Mouse (Mus musculus) right cerebral cortex, postnatal 4 days (tissue): ENCODE results near the gene Apold1.

Source experiments
- DNase-seq: peaks from one replicate; pipeline ENCODE4 v3.0.0-alpha.2; 2022

The Apold1 gene

DNA sequence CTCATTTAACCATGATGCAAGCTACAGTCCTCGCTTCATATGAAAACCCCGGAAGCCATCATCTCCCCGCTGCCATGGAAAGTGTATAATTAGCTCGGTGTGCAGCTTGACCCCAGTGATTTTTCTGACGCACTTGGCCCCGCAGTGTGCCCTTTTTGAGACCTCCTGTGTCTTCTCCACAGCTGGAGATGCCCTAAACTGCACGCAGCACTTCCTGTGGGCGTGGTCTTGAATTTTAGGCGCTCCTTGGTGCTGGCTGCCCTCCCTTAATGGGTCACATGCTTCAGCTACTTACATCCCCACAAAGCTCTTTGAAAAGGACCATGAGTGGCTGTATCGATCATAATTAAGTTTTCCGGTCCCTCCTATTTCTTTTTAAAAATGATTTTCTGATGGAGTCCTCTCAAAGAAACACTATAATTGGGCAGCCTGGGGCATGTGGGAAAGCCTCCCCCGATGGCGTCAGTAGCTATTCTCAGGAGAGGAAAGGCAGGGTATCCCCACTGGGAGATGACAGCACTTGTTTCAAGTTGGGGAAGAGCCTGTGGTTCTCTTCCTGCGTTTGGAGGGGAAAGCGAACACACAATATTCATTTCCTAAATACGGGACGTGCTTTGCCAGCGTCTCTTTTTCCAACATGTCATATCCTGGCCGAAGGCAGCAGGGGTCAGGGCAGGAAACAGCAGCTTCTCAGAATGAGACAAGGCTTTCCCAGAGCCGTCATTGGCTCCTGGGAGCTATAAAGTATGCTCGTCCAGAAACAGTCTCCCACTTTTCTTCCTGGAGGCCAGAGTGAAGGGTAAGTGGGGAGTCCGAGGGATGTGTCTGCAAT, at the start of gene Apold1:
Apold1 (plus strand) TSS at position 488 of the 832 bp plus-strand sequence.
- DNase-seq: no peak

DNA sequence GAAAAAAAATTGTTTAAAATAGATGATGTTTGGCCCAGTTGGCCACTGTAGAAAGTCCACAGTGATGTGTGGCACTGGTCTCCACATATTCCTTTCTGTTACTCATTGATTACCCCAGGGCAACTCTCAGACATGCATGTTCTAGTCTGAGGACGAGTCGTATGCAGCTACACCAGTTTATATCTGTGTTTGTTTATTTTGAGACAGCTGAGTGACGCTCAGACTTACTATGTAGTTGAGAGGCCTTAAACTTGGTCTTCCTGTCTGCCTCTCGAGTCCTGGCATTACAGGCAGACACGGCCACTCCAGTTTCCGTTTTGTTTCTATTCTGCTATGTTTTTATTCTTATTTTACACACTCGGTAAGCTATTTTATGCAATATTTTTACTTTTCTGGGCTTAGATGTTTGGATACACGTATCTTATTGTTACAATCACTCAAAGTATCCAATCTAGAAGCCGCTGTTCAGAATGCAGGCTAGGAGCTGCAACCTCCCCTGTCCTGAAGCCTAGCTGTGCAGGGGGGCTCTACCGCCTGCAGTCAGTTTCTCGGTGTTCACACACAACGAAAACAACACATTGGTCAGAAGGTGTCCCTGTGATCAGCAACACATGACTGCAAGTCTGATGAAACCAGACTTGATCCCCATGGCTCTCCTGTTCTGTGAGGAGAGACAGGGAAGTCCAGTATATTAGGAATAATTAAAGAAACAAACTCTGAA, 48.9 kb upstream of the Apold1 start:
- DNase-seq: no peak

DNA sequence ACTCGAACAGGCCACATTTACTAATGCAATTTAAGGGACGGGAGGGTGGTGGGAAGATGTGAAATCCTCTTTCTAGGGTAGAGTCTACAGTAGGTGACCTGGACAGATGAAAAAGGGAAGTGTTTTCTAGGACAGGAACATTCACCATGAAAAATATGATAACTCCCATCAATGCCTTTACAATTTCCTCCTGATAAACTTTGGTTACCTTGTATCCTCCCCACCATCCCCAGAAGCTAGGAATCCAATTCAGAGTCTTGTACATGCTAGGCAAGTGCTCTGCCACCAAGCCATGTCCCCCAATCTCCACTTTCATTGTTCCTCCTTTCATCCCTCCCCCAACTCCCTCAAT, 48.3 kb upstream of the Apold1 start:
- no peak for DNase-seq

DNA sequence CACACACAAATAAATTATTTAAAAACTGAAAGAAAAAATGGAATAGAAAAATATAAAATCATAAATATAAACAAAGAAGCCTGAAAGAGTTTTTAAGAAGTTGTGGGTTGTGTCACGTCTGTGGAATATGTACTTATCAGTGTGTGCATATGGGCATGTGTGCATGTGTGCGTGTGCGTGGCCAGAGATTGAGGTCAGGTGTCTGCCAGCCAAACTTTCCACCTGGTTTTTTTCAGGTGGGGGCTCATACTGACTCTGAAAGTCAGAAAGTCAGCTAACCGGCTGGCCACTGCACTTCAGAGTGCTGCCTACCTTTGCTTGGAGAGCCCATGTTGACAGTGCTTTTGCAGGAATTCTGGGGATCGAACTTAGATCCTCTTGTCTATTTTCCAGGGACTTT, 47.2 kb upstream of the Apold1 start:
- DNase-seq: no peak

DNA sequence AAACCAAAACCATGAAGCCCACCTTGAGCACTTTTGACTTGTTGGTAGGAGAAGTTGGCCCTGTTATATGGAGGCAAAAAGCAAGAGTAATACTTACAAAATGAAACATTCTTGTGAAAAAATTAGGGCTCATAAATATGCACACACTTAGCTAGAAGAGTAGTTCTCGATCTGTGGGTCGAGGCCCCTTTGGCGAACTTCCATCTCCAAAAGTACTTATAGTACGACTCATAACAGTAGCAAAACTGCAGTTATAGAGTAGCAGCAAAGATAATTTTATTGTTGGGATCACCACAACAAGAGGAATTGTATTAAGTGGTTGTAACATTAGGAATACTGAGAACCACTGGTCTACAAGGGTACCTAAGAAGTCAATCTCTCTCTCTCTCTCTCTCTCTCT, 41.7 kb upstream of the Apold1 start:
- no peak for DNase-seq

DNA sequence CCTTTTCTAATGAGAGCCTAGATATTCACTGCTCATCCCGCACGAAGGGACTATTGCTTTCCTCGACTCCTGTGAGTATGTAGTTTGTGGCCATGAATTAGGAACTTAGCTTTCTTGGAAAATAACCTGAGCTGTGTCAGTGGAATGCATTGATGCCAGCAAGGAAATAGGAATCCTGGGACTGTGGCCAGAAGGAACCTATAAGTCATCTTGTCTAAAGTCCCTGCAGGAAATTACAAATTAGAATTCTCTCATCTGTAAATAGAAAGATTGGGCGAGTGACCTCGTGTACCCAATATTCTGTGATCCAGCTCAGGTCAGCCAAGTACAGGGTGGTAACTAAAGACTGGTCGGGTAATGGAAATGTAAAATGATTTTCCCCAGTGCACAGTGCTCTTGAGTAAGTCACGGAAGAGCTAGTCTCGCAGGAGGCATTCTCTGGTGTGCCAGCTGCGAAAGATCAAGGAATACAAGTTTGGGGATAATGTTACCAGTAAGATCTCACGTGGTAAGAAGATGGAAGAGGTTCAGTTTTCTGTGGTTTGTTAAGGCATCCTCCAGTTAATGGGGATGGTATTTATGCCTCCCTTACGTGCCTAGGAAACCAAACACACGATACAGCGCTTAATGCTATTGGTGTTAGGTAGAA, 37.6 kb upstream of the Apold1 start:
- DNase-seq: no peak

DNA sequence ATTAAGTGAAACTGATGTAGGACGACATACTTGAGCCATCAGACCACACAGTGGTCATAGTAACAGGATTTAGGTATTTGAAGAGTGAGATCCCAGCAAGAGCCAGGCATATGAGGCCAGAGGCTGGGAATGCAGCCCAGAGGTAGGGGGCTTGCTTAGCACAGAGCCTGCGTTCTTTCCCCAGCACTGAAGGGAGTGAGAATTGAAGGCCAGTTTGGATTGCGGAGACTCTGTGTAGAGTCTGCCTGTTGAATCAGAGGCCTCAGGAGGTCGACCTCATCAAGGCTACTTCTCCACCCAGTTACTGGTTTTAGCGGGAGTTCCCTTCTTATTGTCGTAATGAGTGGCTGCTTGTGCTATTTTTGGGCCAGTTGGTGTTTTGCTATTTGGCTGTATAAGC, 35.5 kb upstream of the Apold1 start:
- DNase-seq: no peak

DNA sequence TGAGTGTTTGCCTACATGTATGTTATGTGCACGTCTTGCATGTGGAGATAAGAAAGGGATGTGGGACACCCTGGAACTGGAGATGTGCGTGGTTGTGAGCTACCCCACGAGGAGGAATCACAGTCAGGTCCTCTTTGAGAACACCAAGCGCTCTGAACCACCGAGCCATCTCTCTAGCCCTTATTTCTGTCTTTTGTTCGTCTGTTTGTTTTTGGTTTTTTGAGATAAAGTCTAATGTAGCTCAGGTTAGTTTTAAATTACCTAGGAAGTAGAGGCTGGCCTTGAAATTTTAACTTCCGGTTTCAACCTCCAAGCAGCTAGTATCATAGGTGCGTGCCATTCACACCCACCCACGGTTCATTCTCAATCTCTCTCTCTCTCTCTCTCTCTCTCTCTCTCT, 34.7 kb upstream of the Apold1 start:
- DNase-seq: no peak

DNA sequence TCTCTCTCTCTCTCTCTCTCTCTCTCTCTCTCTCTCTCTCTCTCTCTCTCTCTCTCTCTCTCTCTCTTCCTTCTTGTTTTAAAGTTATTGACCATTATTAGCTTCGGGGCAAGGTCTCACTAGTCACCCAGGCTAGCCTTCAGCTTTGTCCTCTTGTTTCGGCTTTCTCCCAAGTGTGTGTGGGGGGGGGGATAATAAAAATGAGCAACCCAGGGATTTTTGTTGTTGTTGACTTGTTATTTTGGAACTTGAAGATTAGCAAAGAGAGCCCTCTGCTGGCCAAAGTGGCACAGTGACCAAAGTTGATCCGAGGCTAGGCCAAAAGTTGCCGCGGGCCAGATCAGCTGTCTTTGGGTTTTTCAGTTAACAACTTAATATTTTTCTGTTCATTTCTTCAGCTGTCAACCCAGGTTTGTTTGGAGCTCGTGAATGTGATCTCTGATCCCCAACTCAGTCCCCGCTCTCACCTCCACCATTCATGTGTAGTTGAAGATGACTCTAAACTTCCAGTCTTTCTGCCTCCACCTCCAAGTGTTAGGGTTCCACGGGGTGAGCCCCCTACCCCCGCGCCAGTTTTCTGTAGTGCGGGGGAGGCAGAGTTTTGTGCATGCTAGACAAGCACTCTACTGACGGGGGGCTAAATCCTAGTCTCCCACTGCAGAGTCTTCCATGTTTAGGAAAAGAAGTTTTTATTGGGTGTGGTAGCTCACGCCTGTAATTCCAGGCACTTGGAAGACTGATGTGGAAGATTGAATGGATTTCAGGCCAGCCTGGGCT, 34.0 kb upstream of the Apold1 start:
- DNase-seq: peak; percentile 61

DNA sequence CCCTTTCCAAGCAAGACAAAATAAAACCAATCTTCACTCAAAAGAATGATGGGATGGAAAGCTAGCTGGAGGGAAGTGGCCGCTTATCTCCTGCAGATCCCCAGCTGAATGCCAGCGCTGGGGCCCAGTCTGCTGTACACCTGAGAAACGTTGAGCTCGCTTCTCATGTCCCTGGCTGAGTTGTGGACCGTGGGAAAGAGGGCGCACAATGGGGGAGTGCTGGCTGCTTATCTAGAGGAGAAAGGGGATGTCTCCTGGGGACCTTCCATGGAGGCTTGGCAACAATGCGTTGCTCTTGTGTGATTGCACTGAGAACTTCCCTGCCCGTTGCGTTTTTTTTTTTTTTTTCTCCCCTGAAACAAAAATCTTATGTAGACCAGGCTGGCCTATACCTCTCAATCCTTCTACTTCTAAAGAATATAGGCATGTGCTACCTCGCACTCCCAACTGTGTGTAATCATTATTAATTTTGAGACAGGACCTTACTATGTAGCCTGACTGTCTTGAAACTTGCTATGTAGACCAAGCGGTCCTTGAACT, 32.9 kb upstream of the Apold1 start:
- no peak for DNase-seq

DNA sequence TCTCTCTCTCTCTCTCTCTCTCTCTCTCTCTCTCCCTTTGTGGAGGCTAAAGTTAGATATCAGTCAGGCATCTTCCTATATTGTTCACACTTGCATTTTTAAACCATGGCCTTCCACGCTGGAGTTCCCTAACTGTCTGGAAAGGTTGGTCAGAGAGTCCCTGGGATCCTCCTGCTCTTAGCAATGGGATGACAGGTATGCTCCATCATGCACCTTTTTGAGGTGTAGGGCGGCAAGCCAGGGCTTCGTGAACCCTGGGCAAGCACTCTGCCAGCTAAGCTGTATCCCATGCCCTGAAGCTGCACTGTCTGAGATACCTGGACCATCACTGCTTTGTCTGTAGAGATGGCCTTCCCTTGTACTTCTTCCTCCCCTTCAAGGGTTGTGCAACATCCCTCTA, 32.3 kb upstream of the Apold1 start:
- no peak for DNase-seq

DNA sequence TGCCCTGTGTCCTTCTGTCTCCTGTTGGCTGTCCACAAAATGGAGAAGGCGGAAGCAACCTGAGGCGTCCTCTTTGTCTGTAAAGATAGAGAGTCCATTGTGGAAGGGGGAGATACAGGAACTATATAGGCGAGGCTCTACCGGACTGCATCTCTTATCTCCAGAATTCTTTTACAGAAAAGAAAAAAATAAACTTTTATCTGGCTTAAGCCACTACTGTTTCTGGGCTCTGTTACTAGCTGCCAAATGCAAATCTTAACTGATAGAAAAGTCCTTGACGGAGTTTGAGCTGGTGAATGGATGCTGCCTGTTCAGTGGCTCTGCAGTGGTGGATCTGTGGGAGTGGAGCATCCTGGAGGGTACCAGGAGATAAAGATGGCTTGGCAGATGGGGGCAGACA, 30.2 kb upstream of the Apold1 start:
- no peak for DNase-seq

DNA sequence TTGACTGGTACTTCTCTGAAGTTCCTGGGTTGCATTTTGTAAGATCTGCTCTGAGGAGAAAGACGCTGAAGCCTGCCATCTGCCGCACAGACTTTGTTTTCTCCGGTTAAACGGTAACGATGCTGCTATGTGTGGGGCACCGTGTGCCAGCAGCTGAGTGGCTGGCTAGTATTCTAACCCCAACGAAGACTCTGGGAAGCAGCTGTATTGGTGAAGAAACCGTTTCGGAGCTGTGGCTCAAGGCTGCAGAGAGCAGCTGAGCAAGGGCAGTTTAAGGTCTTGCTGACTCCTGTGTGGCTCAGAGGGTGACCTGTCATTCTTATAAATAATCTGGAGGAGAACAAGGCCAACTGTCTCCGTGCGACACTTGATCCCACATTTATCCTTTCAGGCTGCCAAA, 27.5 kb upstream of the Apold1 start:
- peak; percentile 12 for DNase-seq

DNA sequence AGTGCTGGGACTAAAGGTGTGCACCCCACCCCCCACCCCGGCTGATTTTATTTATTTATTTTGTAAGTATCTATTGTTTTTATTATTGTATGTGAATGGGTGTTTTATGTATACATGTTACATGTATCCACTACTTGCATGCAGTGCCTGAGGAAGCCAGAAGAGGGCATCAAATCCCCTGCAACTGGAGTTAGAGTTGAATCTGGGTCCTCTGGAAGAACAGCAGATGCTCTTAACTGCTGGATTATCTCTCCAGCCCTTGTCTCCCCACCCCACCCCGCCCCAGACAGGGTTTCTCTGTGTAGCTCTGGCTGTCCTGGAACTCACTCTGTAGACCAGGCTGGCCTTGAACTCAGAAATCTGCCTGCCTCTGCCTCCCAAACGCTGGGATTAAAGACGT, 25.1 kb upstream of the Apold1 start:
- DNase-seq: no peak

DNA sequence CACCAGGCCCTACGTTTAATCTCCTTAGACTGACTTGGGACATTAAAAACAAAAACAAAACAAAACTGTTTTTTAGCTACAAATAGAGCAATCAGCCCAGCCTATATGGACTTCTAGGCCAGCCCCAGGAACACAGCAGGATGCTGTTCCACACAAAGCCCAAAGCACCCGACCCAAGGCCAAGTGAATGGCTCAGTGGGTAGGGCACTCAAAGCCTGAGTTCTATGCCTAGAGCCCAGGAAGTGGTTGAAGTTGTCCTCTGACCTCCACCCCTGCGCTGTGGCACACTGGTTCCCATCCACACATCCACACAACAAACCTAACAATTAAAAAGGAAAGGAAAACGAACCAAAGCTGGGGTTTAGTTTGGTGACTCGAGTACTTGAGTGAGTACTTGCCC, 20.2 kb upstream of the Apold1 start:
- no peak for DNase-seq

DNA sequence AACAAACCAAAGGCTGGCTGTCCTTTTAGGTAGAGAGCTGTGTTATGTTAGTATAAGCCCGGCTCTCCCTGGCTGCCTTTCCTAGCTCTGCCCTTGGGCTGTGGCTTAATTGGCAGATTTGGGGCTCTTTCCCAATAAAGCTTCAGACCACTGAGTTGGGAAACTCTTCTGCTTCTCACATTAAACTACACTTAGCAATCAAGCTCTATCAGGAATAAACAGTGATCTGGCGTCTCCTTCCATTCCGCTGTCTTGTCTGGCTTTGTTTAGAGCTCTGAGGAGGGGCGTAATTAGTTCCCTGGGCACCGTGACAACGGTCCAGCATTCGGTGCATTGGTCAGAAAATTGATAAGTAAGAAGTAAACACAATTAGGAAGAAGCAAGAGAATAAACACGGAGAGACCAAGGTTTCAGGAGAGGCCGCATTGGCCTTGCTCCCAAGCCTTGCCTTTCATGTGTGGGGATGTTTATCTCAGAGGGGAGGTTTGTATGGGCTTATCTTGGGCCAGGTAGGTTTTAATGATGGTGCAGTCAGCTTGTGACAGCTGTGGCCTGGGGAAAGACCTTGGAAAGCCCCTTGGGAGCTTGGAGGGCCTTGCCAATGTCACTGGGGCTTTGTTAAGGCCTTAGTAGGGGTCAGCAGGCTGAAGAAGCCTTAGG, 19.5 kb upstream of the Apold1 start:
- DNase-seq: no peak

DNA sequence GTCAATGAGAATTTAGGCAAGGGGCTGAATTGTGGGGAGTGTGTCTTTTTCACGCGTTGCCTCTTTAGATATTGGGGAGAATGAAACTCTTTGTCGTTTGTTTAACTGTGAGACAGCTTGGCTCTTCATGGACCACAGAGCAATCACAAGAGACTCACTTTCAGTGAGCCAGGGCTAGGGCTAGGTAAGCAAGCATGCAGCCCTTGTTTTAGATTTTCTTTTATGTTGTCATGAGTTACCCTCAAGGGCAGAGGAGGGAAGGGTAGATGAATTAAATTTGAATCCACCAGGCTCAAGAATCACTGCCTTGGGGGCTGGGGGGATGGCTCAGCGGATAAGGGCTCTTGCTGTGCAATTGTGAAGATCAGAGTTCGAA, 19.0 kb upstream of the Apold1 start:
- no peak for DNase-seq

DNA sequence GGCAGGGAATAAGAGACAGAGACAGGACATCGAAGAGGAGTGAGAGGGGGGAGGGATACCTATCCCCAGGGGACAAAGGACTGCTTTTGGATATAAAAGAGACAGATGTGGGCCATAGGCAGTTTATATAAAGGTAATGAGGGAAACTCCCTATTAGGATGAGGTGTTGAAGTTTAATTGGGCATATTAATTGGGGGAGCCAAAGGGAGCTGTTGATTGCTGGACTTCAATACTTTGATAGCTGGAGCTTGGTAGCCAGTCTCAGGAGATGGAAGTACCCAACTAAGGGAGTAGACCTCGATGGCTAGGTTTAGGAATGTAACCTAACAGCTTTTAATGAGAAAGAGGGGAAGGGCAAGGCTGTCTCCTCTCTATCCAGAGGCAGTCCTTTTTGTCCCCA, 17.6 kb upstream of the Apold1 start:
- no peak for DNase-seq

DNA sequence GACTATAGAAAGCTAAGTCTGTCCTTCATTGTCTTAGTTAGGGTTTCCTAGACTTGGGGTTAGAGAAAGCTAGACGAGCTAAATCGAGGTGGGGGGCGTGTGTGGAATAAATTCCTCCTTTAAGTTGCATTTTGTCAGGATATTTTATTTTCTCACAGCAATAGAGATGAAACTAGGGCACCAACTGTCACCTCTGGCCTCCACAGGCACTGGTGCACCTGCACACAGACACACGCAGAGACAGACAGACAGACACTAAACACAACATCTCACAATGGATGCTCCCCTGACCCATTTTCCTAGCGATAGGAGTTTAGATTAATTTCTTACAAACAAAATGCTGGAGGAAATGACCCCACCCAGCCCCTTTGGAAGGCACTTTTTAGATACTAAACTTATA, 14.8 kb upstream of the Apold1 start:
- no peak for DNase-seq

DNA sequence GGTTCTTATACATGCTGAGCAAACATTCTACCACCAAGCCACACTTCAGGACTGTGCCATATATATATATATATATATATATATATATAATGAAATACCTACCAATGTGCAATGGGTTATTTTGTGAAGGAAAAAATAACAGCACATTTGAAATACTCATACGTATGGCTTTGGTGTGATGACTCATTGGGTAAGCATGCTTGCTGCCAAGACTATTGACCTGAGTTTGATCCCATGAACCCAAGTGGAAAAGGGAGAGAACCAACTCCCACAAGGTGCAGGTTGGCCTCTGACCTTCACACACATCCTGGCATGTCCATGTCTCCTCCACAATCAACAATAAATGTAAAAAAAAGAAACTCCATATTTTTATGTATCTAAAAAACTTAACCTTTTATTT, 13.2 kb upstream of the Apold1 start:
- no peak for DNase-seq

DNA sequence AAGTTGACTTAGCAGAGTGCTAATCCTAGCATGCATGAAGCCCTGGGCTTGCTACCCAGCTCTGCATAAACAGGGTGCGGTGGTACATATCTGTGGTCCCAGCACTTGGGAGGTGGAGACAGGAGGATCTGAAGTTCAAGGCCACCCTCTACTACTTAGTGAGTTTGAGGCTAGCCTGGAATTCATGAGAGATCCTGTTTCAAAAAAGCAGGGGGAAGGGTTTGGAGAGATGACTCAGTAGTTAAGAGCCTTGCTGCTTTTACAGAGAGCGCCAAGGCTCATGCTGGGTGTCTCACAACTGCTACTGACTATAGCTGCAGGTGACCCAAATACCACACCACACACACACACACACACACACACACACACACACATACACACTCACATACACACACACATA, 12.0 kb upstream of the Apold1 start:
- no peak for DNase-seq

DNA sequence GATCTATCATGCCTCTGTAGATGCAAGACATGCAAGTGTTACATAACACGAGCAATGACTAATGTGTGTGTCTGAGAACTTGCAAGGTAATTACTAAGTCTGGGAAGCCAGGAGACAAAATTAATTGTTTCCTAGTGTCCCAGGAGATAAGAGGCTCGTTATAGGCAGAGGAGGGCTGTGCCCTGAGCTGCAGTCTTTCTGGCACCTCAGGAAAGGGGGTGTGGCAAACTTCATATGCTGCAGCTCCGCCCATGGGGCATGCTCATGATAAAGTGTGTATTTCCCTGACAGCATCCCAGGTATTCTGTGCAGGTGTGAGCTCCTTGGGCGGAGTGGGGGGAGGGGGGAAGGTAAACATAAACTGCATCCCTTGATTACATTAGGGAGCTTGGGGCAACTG, 9.4 kb upstream of the Apold1 start:
- DNase-seq: no peak

DNA sequence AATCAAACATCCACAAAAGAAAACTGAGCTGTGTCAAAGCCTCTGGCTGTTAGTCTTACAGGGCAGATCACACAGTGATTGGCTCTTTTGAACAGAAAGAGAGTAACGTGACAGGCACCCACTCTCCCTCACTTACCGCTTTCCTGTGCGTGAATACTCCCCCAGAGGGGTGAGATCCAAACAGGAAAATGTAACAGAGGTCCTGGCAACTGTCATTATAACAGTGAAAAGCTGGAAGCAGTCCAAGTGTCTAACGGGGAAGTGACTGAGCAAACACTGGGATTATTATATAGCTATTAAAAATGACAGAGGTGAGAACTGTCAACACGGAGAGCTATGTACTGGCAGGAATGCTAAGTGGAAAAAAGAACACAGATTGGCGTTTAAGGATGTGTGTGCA, 4.9 kb upstream of the Apold1 start:
- no peak for DNase-seq
